Mouse (Mus musculus) left cerebral cortex, postnatal 36 days (tissue): ENCODE results near the gene Snx6. TPM values are rescaled to one million over a fixed set of nuclear protein-coding genes. Genes with fewer than 3 reads are reported as not detected.
A peak's percentile ranks its signal among the peaks of the same experiment; 100 is the strongest.
"Not testable (repeated sequence)": the region's sequence is repeated elsewhere in the genome, so short reads cannot be mapped to it uniquely, and the experiment has no call there.

Experiments used
- DNase-seq, 2 experiments: peaks; one replicate each; pipeline ENCODE4 v3.0.0; 2021 to 2022; ENCODE audit warnings: low spot score in 2 of 2, mixed read lengths in 1 of 2
- intact Hi-C: fragments of 180-260 bp; cut with DNase I; formaldehyde crosslinking; loops from one replicate; pipeline ENCODE4 v1.15.1; 2025
- total RNA-seq, 2 experiments: library from RNA; stranded (reverse); gene quantifications; 2 replicates each; pipeline ENCODE4 v1.2.3; 2021

Snx6 gene
- total RNA-seq, 2 experiments from 2014 or later = 44.3 to 45.5 TPM

GRCm38 (mm10) chr12:54806131-54806530 lies 10.6 kb upstream of the Snx6 start:
- DNase-seq = no peak

GRCm38 (mm10) chr12:54805254-54806002 lies 9.9 kb upstream of the Snx6 start:
- intact Hi-C loops = no loop called here
- no peak for DNase-seq

More at GRCm38 (mm10) chr12:54806131-54806530, 10.6 kb upstream of the Snx6 start:
- intact Hi-C loops = no loop called here

- intact Hi-C loops = no loop called here
- no peak for DNase-seq
These were observed 8.0 kb upstream of the Snx6 start for GRCm38 (mm10) chr12:54803531-54803930.

- intact Hi-C loops = no loop called here
- no peak for DNase-seq
These were observed 1.2 kb upstream of the Snx6 start for GRCm38 (mm10) chr12:54796516-54797195.

GRCm38 (mm10) chr12:54794392-54794791 lies 1.1 kb downstream of the Snx6 start:
- no peak for DNase-seq
- intact Hi-C loops = no loop called here

GRCm38 (mm10) chr12:54791465-54791864 lies 4.0 kb downstream of the Snx6 start:
- no peak for DNase-seq
- intact Hi-C loops = no loop called here

GRCm38 (mm10) chr12:54789346-54790143 lies 6.0 kb downstream of the Snx6 start:
- no peak for DNase-seq
- intact Hi-C loops = no loop called here

GRCm38 (mm10) chr12:54763624-54764023 lies 31.9 kb downstream of the Snx6 start:
- no peak for DNase-seq
- intact Hi-C loops = no loop called here

- DNase-seq = no peak
- intact Hi-C loops = no loop called here
These were observed 34.8 kb downstream of the Snx6 start for GRCm38 (mm10) chr12:54760676-54761075.

GRCm38 (mm10) chr12:54758846-54759245 lies 36.7 kb downstream of the Snx6 start:
- intact Hi-C loops = no loop called here
- no peak for DNase-seq

GRCm38 (mm10) chr12:54748647-54749046 lies 46.9 kb downstream of the Snx6 start:
- intact Hi-C loops = loop anchor here (10.0 kb wide), 1 partner anchor 54 kb away; the partner anchor contains the start of gene Eapp
- no peak for DNase-seq

GRCm38 (mm10) chr12:54738661-54739243 lies 56.8 kb downstream of the Snx6 start:
- intact Hi-C loops = not testable (repeated sequence)
- DNase-seq = peak; percentile 16 to 21

GRCm38 (mm10) chr12:54737891-54738660 lies 57.4 kb downstream of the Snx6 start:
- intact Hi-C loops, DNase-seq: not testable (repeated sequence)

- intact Hi-C loops = not testable (repeated sequence)
These were observed 61.0 kb downstream of the Snx6 start for GRCm38 (mm10) chr12:54734307-54735131.

GRCm38 (mm10) chr12:54729140-54730059 lies 66.1 kb downstream of the Snx6 start:
- intact Hi-C loops, DNase-seq: not testable (repeated sequence)

More at GRCm38 (mm10) chr12:54734307-54735131, 61.0 kb downstream of the Snx6 start:
- DNase-seq = not testable (repeated sequence)

- DNase-seq, intact Hi-C loops: not testable (repeated sequence)
These were observed 76.4 kb downstream of the Snx6 start for GRCm38 (mm10) chr12:54718871-54719786.
